Mouse (Mus musculus): ENCODE results near the gene Tm9sf4. TPM values are rescaled to one million over a fixed set of nuclear protein-coding genes. Genes with fewer than 3 reads are reported as not detected.

Gene Tm9sf4
- polyA plus RNA-seq, 1 experiment from 2014 or later, result 84.3 TPM

- WGBS, result 86% methylated on average over 7 of the region's 7 CpGs
- no peaks in the 10 kb centered on the region for H3K9me3 ChIP-seq (ENCODE audit: control insufficient read depth, low read length)
- H3K36me3 ChIP-seq (replicated peaks; ENCODE audit: control insufficient read depth, insufficient read depth), result no peaks in the 10 kb centered on the region
- no peak overlapping the region for H3K27ac ChIP-seq
- DNase-seq (ENCODE audit: low spot score) (no peak), ATAC-seq (ENCODE audit: low FRiP score) (no peak)
- H3K4me2 ChIP-seq (replicated peaks), result no peak overlapping the region
- no peak overlapping the region for H3K4me3 ChIP-seq (replicated peaks; ENCODE audit: low read length)
- H3K9ac ChIP-seq, result no peak overlapping the region
- no peaks in the 10 kb centered on the region for H3K27me3 ChIP-seq (ENCODE audit: control insufficient read depth, insufficient read depth, low read length)
- H3K4me1 ChIP-seq (replicated peaks; ENCODE audit: control insufficient read depth, insufficient read depth, low read length), result no peaks in the 10 kb centered on the region
These were observed 10.1 kb upstream of the Tm9sf4 start for GRCm38 (mm10) chr2:153151026-153151425.

GRCm38 (mm10) chr2:153151926-153152665 is 9.0 kb upstream of the Tm9sf4 start:
- Histone ChIP-seq H3K9me3 (ENCODE audit: control insufficient read depth, low read length) (no peaks in the 10 kb centered on the region), H3K9ac (no peak overlapping the region), H3K27ac (no peak overlapping the region), H3K36me3 (replicated peaks; ENCODE audit: control insufficient read depth, insufficient read depth) (no peaks in the 10 kb centered on the region), H3K4me3 (replicated peaks; ENCODE audit: low read length) (no peak overlapping the region), H3K4me2 (replicated peaks) (no peak overlapping the region), H3K27me3 (ENCODE audit: control insufficient read depth, insufficient read depth, low read length) (no peaks in the 10 kb centered on the region), H3K4me1 (replicated peaks; ENCODE audit: control insufficient read depth, insufficient read depth, low read length) (no peaks in the 10 kb centered on the region)
- ATAC-seq (ENCODE audit: low FRiP score) (no peak), DNase-seq (ENCODE audit: low spot score) (no peak)
- 86% methylated on average over 8 of the region's 8 CpGs for WGBS

GRCm38 (mm10) chr2:153153033-153153450 is 8.1 kb upstream of the Tm9sf4 start:
- no peak for DNase-seq (ENCODE audit: low spot score)
- H3K9ac ChIP-seq, result no peak overlapping the region
- H3K9me3 ChIP-seq (ENCODE audit: control insufficient read depth, low read length), result no peaks in the 10 kb centered on the region
- H3K36me3 ChIP-seq (replicated peaks; ENCODE audit: control insufficient read depth, insufficient read depth), result no peaks in the 10 kb centered on the region
- no peaks in the 10 kb centered on the region for H3K4me1 ChIP-seq (replicated peaks; ENCODE audit: control insufficient read depth, insufficient read depth, low read length)
- no peaks in the 10 kb centered on the region for H3K27me3 ChIP-seq (ENCODE audit: control insufficient read depth, insufficient read depth, low read length)
- no peak overlapping the region for H3K27ac ChIP-seq
- no peak overlapping the region for H3K4me2 ChIP-seq (replicated peaks)
- ATAC-seq (ENCODE audit: low FRiP score), result no peak
- 77% methylated on average over 4 of the region's 4 CpGs for WGBS
- H3K4me3 ChIP-seq (replicated peaks; ENCODE audit: low read length), result no peak overlapping the region

GRCm38 (mm10) chr2:153157270-153157669 is 3.8 kb upstream of the Tm9sf4 start:
- WGBS, result 79% methylated on average over 1 of the region's 3 CpGs
- Histone ChIP-seq H3K4me3 (replicated peaks; ENCODE audit: low read length) (no peak overlapping the region), H3K9me3 (ENCODE audit: control insufficient read depth, low read length) (no peaks in the 10 kb centered on the region), H3K27ac (no peak overlapping the region), H3K4me1 (replicated peaks; ENCODE audit: control insufficient read depth, insufficient read depth, low read length) (peaks cover 2% of the 10 kb centered on the region), H3K27me3 (ENCODE audit: control insufficient read depth, insufficient read depth, low read length) (no peaks in the 10 kb centered on the region), H3K4me2 (replicated peaks) (no peak overlapping the region), H3K36me3 (replicated peaks; ENCODE audit: control insufficient read depth, insufficient read depth) (no peaks in the 10 kb centered on the region), H3K9ac (no peak overlapping the region)
- DNase-seq (ENCODE audit: low spot score) (no peak), ATAC-seq (ENCODE audit: low FRiP score) (no peak)

GRCm38 (mm10) chr2:153160133-153160532 is 970 bp upstream of the Tm9sf4 start:
- Histone ChIP-seq H3K9ac (no peak overlapping the region), H3K9me3 (ENCODE audit: control insufficient read depth, low read length) (no peaks in the 10 kb centered on the region), H3K4me3 (replicated peaks; ENCODE audit: low read length) (no peak overlapping the region), H3K4me2 (replicated peaks) (peak overlapping the region; percentile 69; the same call in 1 of the 2 replicates), H3K27ac (no peak overlapping the region), H3K36me3 (replicated peaks; ENCODE audit: control insufficient read depth, insufficient read depth) (no peaks in the 10 kb centered on the region), H3K27me3 (ENCODE audit: control insufficient read depth, insufficient read depth, low read length) (no peaks in the 10 kb centered on the region), H3K4me1 (replicated peaks; ENCODE audit: control insufficient read depth, insufficient read depth, low read length) (peaks cover 9% of the 10 kb centered on the region)
- WGBS, result 79% methylated on average over 5 of the region's 5 CpGs
- DNase-seq (ENCODE audit: low spot score) (no peak), ATAC-seq (ENCODE audit: low FRiP score) (no peak)

- WGBS, result 0% methylated on average over 16 of the region's 16 CpGs
- Histone ChIP-seq H3K27me3 (ENCODE audit: control insufficient read depth, insufficient read depth, low read length) (no peaks in the 10 kb centered on the region), H3K9me3 (ENCODE audit: control insufficient read depth, low read length) (no peaks in the 10 kb centered on the region), H3K27ac (peak overlapping the region; percentile 96), H3K36me3 (replicated peaks; ENCODE audit: control insufficient read depth, insufficient read depth) (no peaks in the 10 kb centered on the region), H3K4me1 (replicated peaks; ENCODE audit: control insufficient read depth, insufficient read depth, low read length) (peaks cover 9% of the 10 kb centered on the region), H3K4me2 (replicated peaks) (peak overlapping the region; percentile 69), H3K4me3 (replicated peaks; ENCODE audit: low read length) (peak overlapping the region; percentile 70), H3K9ac (peak overlapping the region; percentile 89)
- ATAC-seq (ENCODE audit: low FRiP score) (peak; percentile 43), DNase-seq (ENCODE audit: low spot score) (no peak)
These were observed 579 bp downstream of the Tm9sf4 start for GRCm38 (mm10) chr2:153161684-153162080.

- no peak overlapping the region for H3K4me2 ChIP-seq (replicated peaks)
- H3K9me3 ChIP-seq (ENCODE audit: control insufficient read depth, low read length), result no peaks in the 10 kb centered on the region
- ATAC-seq (ENCODE audit: low FRiP score) (no peak), DNase-seq (ENCODE audit: low spot score) (no peak)
- 60% methylated on average over 6 of the region's 6 CpGs for WGBS
- no peak overlapping the region for H3K4me3 ChIP-seq (replicated peaks; ENCODE audit: low read length)
- H3K9ac ChIP-seq, result no peak overlapping the region
- no peak overlapping the region for H3K27ac ChIP-seq
- no peaks in the 10 kb centered on the region; the same call in 1 of the 2 replicates for H3K36me3 ChIP-seq (replicated peaks; ENCODE audit: control insufficient read depth, insufficient read depth)
- peaks cover 12% of the 10 kb centered on the region for H3K4me1 ChIP-seq (replicated peaks; ENCODE audit: control insufficient read depth, insufficient read depth, low read length)
- no peaks in the 10 kb centered on the region for H3K27me3 ChIP-seq (ENCODE audit: control insufficient read depth, insufficient read depth, low read length)
These were observed 6.0 kb downstream of the Tm9sf4 start for GRCm38 (mm10) chr2:153167136-153167535.

- H3K4me2 ChIP-seq (replicated peaks), result no peak overlapping the region
- DNase-seq (ENCODE audit: low spot score), result no peak
- H3K27me3 ChIP-seq (ENCODE audit: control insufficient read depth, insufficient read depth, low read length), result no peaks in the 10 kb centered on the region
- H3K4me3 ChIP-seq (replicated peaks; ENCODE audit: low read length), result no peak overlapping the region
- 13% methylated on average over 2 of the region's 2 CpGs for WGBS
- H3K27ac ChIP-seq, result no peak overlapping the region
- no peak for ATAC-seq (ENCODE audit: low FRiP score)
- no peaks in the 10 kb centered on the region for H3K9me3 ChIP-seq (ENCODE audit: control insufficient read depth, low read length)
- H3K36me3 ChIP-seq (replicated peaks; ENCODE audit: control insufficient read depth, insufficient read depth), result no peaks in the 10 kb centered on the region; the same call in 1 of the 2 replicates
- no peak overlapping the region for H3K9ac ChIP-seq
- H3K4me1 ChIP-seq (replicated peaks; ENCODE audit: control insufficient read depth, insufficient read depth, low read length), result peaks cover 4% of the 10 kb centered on the region; the same call in 1 of the 2 replicates
These were observed 7.2 kb downstream of the Tm9sf4 start for GRCm38 (mm10) chr2:153168134-153168820.

GRCm38 (mm10) chr2:153170490-153171224 is 9.6 kb downstream of the Tm9sf4 start:
- Histone ChIP-seq H3K27me3 (ENCODE audit: control insufficient read depth, insufficient read depth, low read length) (no peaks in the 10 kb centered on the region), H3K36me3 (replicated peaks; ENCODE audit: control insufficient read depth, insufficient read depth) (no peaks in the 10 kb centered on the region; the same call in 1 of the 2 replicates), H3K4me1 (replicated peaks; ENCODE audit: control insufficient read depth, insufficient read depth, low read length) (peaks cover 4% of the 10 kb centered on the region; the same call in 1 of the 2 replicates), H3K27ac (no peak overlapping the region), H3K9ac (no peak overlapping the region), H3K4me2 (replicated peaks) (no peak overlapping the region), H3K4me3 (replicated peaks; ENCODE audit: low read length) (no peak overlapping the region), H3K9me3 (ENCODE audit: control insufficient read depth, low read length) (no peaks in the 10 kb centered on the region)
- DNase-seq (ENCODE audit: low spot score) (no peak), ATAC-seq (ENCODE audit: low FRiP score) (no peak)
- 89% methylated on average over 9 of the region's 9 CpGs for WGBS

Measured in hindbrain, embryonic 14.5 days (tissue).